Mouse (Mus musculus): ENCODE data around the gene Slc44a4. TPM values are rescaled to one million over a fixed set of nuclear protein-coding genes. Genes with fewer than 3 reads are reported as not detected.

The Slc44a4 gene
- polyA plus RNA-seq, 1 experiment from 2014 or later, result not detected

GRCm38 (mm10) chr17:34931735-34932098, 17.5 kb downstream of the Slc44a4 start:
- Histone ChIP-seq H3K27ac (ENCODE audit: low read depth, low read length) (peak overlapping the region; percentile 73; the same call in 1 of the 2 replicates), H3K36me3 (ENCODE audit: control insufficient read depth, insufficient read depth, low read length) (peaks cover 8% of the 10 kb centered on the region; the same call in 1 of the 2 replicates), H3K4me1 (ENCODE audit: control insufficient read depth, insufficient read depth, low read length) (0 out of 2 replicates have a peak, but pooled peaks cover 5% of the 10 kb centered on the region), H3K9me3 (ENCODE audit: control insufficient read depth, low read length) (no peaks in the 10 kb centered on the region), H3K27me3 (ENCODE audit: control insufficient read depth, insufficient read depth, low read length) (no peaks in the 10 kb centered on the region), H3K4me2 (ENCODE audit: low read depth, low read length) (peak overlapping the region; percentile 98), H3K4me3 (ENCODE audit: low read depth, low read length) (peak overlapping the region; percentile 75), H3K9ac (replicated peaks; ENCODE audit: low read depth, low read length) (peak overlapping the region; percentile 89)
- peak; percentile 40; the same call in 1 of the 2 replicates for ATAC-seq (ENCODE audit: low read depth)
- 7% methylated on average over 14 of the region's 14 CpGs for WGBS

GRCm38 (mm10) chr17:34932287-34932686, 18.0 kb downstream of the Slc44a4 start:
- Histone ChIP-seq H3K27me3 (ENCODE audit: control insufficient read depth, insufficient read depth, low read length) (no peaks in the 10 kb centered on the region), H3K4me3 (ENCODE audit: low read depth, low read length) (peak overlapping the region; percentile 75), H3K4me2 (ENCODE audit: low read depth, low read length) (peak overlapping the region; percentile 98), H3K4me1 (ENCODE audit: control insufficient read depth, insufficient read depth, low read length) (0 out of 2 replicates have a peak, but pooled peaks cover 5% of the 10 kb centered on the region), H3K9ac (replicated peaks; ENCODE audit: low read depth, low read length) (peak overlapping the region; percentile 89), H3K36me3 (ENCODE audit: control insufficient read depth, insufficient read depth, low read length) (peaks cover 8% of the 10 kb centered on the region; the same call in 1 of the 2 replicates), H3K27ac (ENCODE audit: low read depth, low read length) (no peak overlapping the region), H3K9me3 (ENCODE audit: control insufficient read depth, low read length) (no peaks in the 10 kb centered on the region)
- no peak for ATAC-seq (ENCODE audit: low read depth)
- 89% methylated on average over 8 of the region's 8 CpGs for WGBS

- Histone ChIP-seq H3K27ac (ENCODE audit: low read depth, low read length) (no peak overlapping the region), H3K9me3 (ENCODE audit: control insufficient read depth, low read length) (no peaks in the 10 kb centered on the region), H3K9ac (replicated peaks; ENCODE audit: low read depth, low read length) (no peak overlapping the region), H3K27me3 (ENCODE audit: control insufficient read depth, insufficient read depth, low read length) (no peaks in the 10 kb centered on the region), H3K4me1 (ENCODE audit: control insufficient read depth, insufficient read depth, low read length) (0 out of 2 replicates have a peak, but pooled peaks cover 5% of the 10 kb centered on the region), H3K4me2 (ENCODE audit: low read depth, low read length) (no peak overlapping the region), H3K4me3 (ENCODE audit: low read depth, low read length) (no peak overlapping the region), H3K36me3 (ENCODE audit: control insufficient read depth, insufficient read depth, low read length) (peaks cover 8% of the 10 kb centered on the region; the same call in 1 of the 2 replicates)
- no peak for ATAC-seq (ENCODE audit: low read depth)
- WGBS, result 73% methylated on average over 23 of the region's 24 CpGs
Observed at GRCm38 (mm10) chr17:34934031-34934430, 19.8 kb downstream of the Slc44a4 start.

GRCm38 (mm10) chr17:34934830-34935229, 20.6 kb downstream of the Slc44a4 start:
- WGBS, result 57% methylated on average over 8 of the region's 8 CpGs
- ATAC-seq (ENCODE audit: low read depth), result no peak
- H3K27ac ChIP-seq (ENCODE audit: low read depth, low read length), result no peak overlapping the region
- H3K4me2 ChIP-seq (ENCODE audit: low read depth, low read length), result no peak overlapping the region
- peaks cover 8% of the 10 kb centered on the region; the same call in 1 of the 2 replicates for H3K36me3 ChIP-seq (ENCODE audit: control insufficient read depth, insufficient read depth, low read length)
- H3K9ac ChIP-seq (replicated peaks; ENCODE audit: low read depth, low read length), result no peak overlapping the region
- H3K4me1 ChIP-seq (ENCODE audit: control insufficient read depth, insufficient read depth, low read length), result 0 out of 2 replicates have a peak, but pooled peaks cover 5% of the 10 kb centered on the region
- no peaks in the 10 kb centered on the region for H3K9me3 ChIP-seq (ENCODE audit: control insufficient read depth, low read length)
- H3K4me3 ChIP-seq (ENCODE audit: low read depth, low read length), result no peak overlapping the region
- H3K27me3 ChIP-seq (ENCODE audit: control insufficient read depth, insufficient read depth, low read length), result no peaks in the 10 kb centered on the region

GRCm38 (mm10) chr17:34937960-34938505, 23.8 kb downstream of the Slc44a4 start:
- Histone ChIP-seq H3K4me3 (ENCODE audit: low read depth, low read length) (no peak overlapping the region), H3K27ac (ENCODE audit: low read depth, low read length) (no peak overlapping the region), H3K4me2 (ENCODE audit: low read depth, low read length) (no peak overlapping the region), H3K36me3 (ENCODE audit: control insufficient read depth, insufficient read depth, low read length) (peaks cover 8% of the 10 kb centered on the region; the same call in 1 of the 2 replicates), H3K9me3 (ENCODE audit: control insufficient read depth, low read length) (no peaks in the 10 kb centered on the region), H3K4me1 (ENCODE audit: control insufficient read depth, insufficient read depth, low read length) (no peaks in the 10 kb centered on the region), H3K9ac (replicated peaks; ENCODE audit: low read depth, low read length) (no peak overlapping the region), H3K27me3 (ENCODE audit: control insufficient read depth, insufficient read depth, low read length) (no peaks in the 10 kb centered on the region)
- 85% methylated on average over 6 of the region's 6 CpGs for WGBS
- no peak for ATAC-seq (ENCODE audit: low read depth)

- 8% methylated on average over 15 of the region's 15 CpGs for WGBS
- no peak overlapping the region for H3K27ac ChIP-seq (ENCODE audit: low read depth, low read length)
Observed at GRCm38 (mm10) chr17:34941344-34942041, 27.2 kb downstream of the Slc44a4 start.

GRCm38 (mm10) chr17:34943128-34943815, 29.0 kb downstream of the Slc44a4 start:
- no peak overlapping the region for H3K4me2 ChIP-seq (ENCODE audit: low read depth, low read length)
- H3K27ac ChIP-seq (ENCODE audit: low read depth, low read length), result no peak overlapping the region
- H3K36me3 ChIP-seq (ENCODE audit: control insufficient read depth, insufficient read depth, low read length), result no peaks in the 10 kb centered on the region
- ATAC-seq (ENCODE audit: low read depth), result no peak
- no peaks in the 10 kb centered on the region for H3K4me1 ChIP-seq (ENCODE audit: control insufficient read depth, insufficient read depth, low read length)
- no peak overlapping the region for H3K9ac ChIP-seq (replicated peaks; ENCODE audit: low read depth, low read length)
- H3K9me3 ChIP-seq (ENCODE audit: control insufficient read depth, low read length), result no peaks in the 10 kb centered on the region
- H3K4me3 ChIP-seq (ENCODE audit: low read depth, low read length), result no peak overlapping the region
- no peaks in the 10 kb centered on the region for H3K27me3 ChIP-seq (ENCODE audit: control insufficient read depth, insufficient read depth, low read length)
- 69% methylated on average over 4 of the region's 4 CpGs for WGBS

More at GRCm38 (mm10) chr17:34941344-34942041, 27.2 kb downstream of the Slc44a4 start:
- Histone ChIP-seq H3K4me3 (ENCODE audit: low read depth, low read length) (peak overlapping the region; percentile 15; the same call in 1 of the 2 replicates), H3K4me1 (ENCODE audit: control insufficient read depth, insufficient read depth, low read length) (no peaks in the 10 kb centered on the region), H3K4me2 (ENCODE audit: low read depth, low read length) (peak overlapping the region; percentile 12; the same call in 1 of the 2 replicates), H3K36me3 (ENCODE audit: control insufficient read depth, insufficient read depth, low read length) (no peaks in the 10 kb centered on the region), H3K9me3 (ENCODE audit: control insufficient read depth, low read length) (no peaks in the 10 kb centered on the region), H3K27me3 (ENCODE audit: control insufficient read depth, insufficient read depth, low read length) (no peaks in the 10 kb centered on the region), H3K9ac (replicated peaks; ENCODE audit: low read depth, low read length) (0 out of 2 replicates have a peak overlapping the region, but pooled peaks have one; percentile 7)
- 0 out of 2 replicates have a peak, but pooled peaks have one; percentile 2 for ATAC-seq (ENCODE audit: low read depth)

GRCm38 (mm10) chr17:34944362-34944761, 30.1 kb downstream of the Slc44a4 start:
- H3K27ac ChIP-seq (ENCODE audit: low read depth, low read length), result no peak overlapping the region
- no peak overlapping the region for H3K9ac ChIP-seq (replicated peaks; ENCODE audit: low read depth, low read length)
- H3K4me2 ChIP-seq (ENCODE audit: low read depth, low read length), result no peak overlapping the region
- H3K4me1 ChIP-seq (ENCODE audit: control insufficient read depth, insufficient read depth, low read length), result no peaks in the 10 kb centered on the region
- H3K4me3 ChIP-seq (ENCODE audit: low read depth, low read length), result no peak overlapping the region
- no peaks in the 10 kb centered on the region for H3K27me3 ChIP-seq (ENCODE audit: control insufficient read depth, insufficient read depth, low read length)
- no peaks in the 10 kb centered on the region for H3K9me3 ChIP-seq (ENCODE audit: control insufficient read depth, low read length)
- no peaks in the 10 kb centered on the region for H3K36me3 ChIP-seq (ENCODE audit: control insufficient read depth, insufficient read depth, low read length)
- no peak for ATAC-seq (ENCODE audit: low read depth)

Measured in neural tube, embryonic 14.5 days (tissue).